Mouse (Mus musculus): ENCODE measurements around the gene Kbtbd7. TPM values are rescaled to one million over a fixed set of nuclear protein-coding genes. Genes with fewer than 3 reads are reported as not detected.
A peak's percentile ranks its signal among the peaks of the same experiment; 100 is the strongest.
"Not testable (repeated sequence)": the region's sequence is repeated elsewhere in the genome, so short reads cannot be mapped to it uniquely, and the experiment has no call there.

Kbtbd7 gene
- 10 to 100 TPM; 12.6 to 13.2 TPM for total RNA-seq (2021)
- long read RNA-seq, experiment 1, full-length matches to known transcripts: 1 of 1 reads
- long read RNA-seq, experiment 1, partial matches to known transcripts: 0 of 1 reads
- long read RNA-seq, experiment 1, other reads (novel, unspliced or antisense): 0 of 1 reads
- long read RNA-seq, experiment 2, full-length matches to known transcripts: 14 of 14 reads
- long read RNA-seq, experiment 2, partial matches to known transcripts: 0 of 14 reads
- long read RNA-seq, experiment 2, other reads (novel, unspliced or antisense): 0 of 14 reads

- DNase-seq (ENCODE audit: low spot score in 2 of 2): peak; percentile 65 to 86
Observed at GRCm38 (mm10) chr14:79425979-79426729, at the start of gene Kbtbd7. Gene Kbtbd7, plus strand, starts transcription at chr14:79426511.

- DNase-seq (ENCODE audit: low spot score in 2 of 2): no peak
Observed at GRCm38 (mm10) chr14:79377041-79377440, 49.3 kb upstream of the Kbtbd7 start.

- DNase-seq (ENCODE audit: low spot score in 2 of 2): no peak
Observed at GRCm38 (mm10) chr14:79383120-79383519, 43.2 kb upstream of the Kbtbd7 start.

GRCm38 (mm10) chr14:79388304-79388703 is 38.0 kb upstream of the Kbtbd7 start:
- DNase-seq (ENCODE audit: low spot score in 2 of 2): no peak

- no peak for DNase-seq (ENCODE audit: low spot score in 2 of 2)
Observed at GRCm38 (mm10) chr14:79389438-79390264, 36.7 kb upstream of the Kbtbd7 start.

- peak; percentile 91 to 93 for DNase-seq (ENCODE audit: low spot score in 2 of 2)
Observed at GRCm38 (mm10) chr14:79390265-79390926, 35.9 kb upstream of the Kbtbd7 start, which contains the start of gene Naa16. Gene Naa16, minus strand, starts transcription at chr14:79390778.

- DNase-seq (ENCODE audit: low spot score in 2 of 2): no peak
Observed at GRCm38 (mm10) chr14:79393289-79393688, 33.0 kb upstream of the Kbtbd7 start.

GRCm38 (mm10) chr14:79394564-79394963 is 31.7 kb upstream of the Kbtbd7 start:
- no peak for DNase-seq (ENCODE audit: low spot score in 2 of 2)

- peak in 1 of 2 experiments; percentile 35 for DNase-seq (ENCODE audit: low spot score in 2 of 2)
Observed at GRCm38 (mm10) chr14:79397321-79398122, 28.8 kb upstream of the Kbtbd7 start, which contains the start of gene Mtrf1. Gene Mtrf1, plus strand, starts transcription at chr14:79397772.

- no peak for DNase-seq (ENCODE audit: low spot score in 2 of 2)
Observed at GRCm38 (mm10) chr14:79407641-79408040, 18.7 kb upstream of the Kbtbd7 start.

- no peak for DNase-seq (ENCODE audit: low spot score in 2 of 2)
Observed at GRCm38 (mm10) chr14:79409278-79409830, 17.0 kb upstream of the Kbtbd7 start.

- no peak for DNase-seq (ENCODE audit: low spot score in 2 of 2)
Observed at GRCm38 (mm10) chr14:79410662-79411061, 15.6 kb upstream of the Kbtbd7 start.

- no peak for DNase-seq (ENCODE audit: low spot score in 2 of 2)
Observed at GRCm38 (mm10) chr14:79413121-79413520, 13.2 kb upstream of the Kbtbd7 start.

GRCm38 (mm10) chr14:79420083-79420685 is 6.1 kb upstream of the Kbtbd7 start:
- DNase-seq (ENCODE audit: low spot score in 2 of 2): no peak

- not testable (repeated sequence) for DNase-seq (ENCODE audit: low spot score in 2 of 2)
Observed at GRCm38 (mm10) chr14:79426730-79427365, 537 bp downstream of the Kbtbd7 start.

GRCm38 (mm10) chr14:79434068-79434467 is 7.8 kb downstream of the Kbtbd7 start:
- no peak for DNase-seq (ENCODE audit: low spot score in 2 of 2)

GRCm38 (mm10) chr14:79440655-79441054 is 14.3 kb downstream of the Kbtbd7 start:
- no peak for DNase-seq (ENCODE audit: low spot score in 2 of 2)

GRCm38 (mm10) chr14:79441441-79441840 is 15.1 kb downstream of the Kbtbd7 start:
- no peak for DNase-seq (ENCODE audit: low spot score in 2 of 2)

GRCm38 (mm10) chr14:79444601-79445000 is 18.3 kb downstream of the Kbtbd7 start:
- DNase-seq (ENCODE audit: low spot score in 2 of 2): no peak

All from adrenal gland, postnatal 4 days (tissue).